Mouse (Mus musculus): ENCODE results near the gene Gm28539.
"Not testable (repeated sequence)": the region's sequence is repeated elsewhere in the genome, so short reads cannot be mapped to it uniquely, and the experiment has no call there.

Gene Gm28539

DNA sequence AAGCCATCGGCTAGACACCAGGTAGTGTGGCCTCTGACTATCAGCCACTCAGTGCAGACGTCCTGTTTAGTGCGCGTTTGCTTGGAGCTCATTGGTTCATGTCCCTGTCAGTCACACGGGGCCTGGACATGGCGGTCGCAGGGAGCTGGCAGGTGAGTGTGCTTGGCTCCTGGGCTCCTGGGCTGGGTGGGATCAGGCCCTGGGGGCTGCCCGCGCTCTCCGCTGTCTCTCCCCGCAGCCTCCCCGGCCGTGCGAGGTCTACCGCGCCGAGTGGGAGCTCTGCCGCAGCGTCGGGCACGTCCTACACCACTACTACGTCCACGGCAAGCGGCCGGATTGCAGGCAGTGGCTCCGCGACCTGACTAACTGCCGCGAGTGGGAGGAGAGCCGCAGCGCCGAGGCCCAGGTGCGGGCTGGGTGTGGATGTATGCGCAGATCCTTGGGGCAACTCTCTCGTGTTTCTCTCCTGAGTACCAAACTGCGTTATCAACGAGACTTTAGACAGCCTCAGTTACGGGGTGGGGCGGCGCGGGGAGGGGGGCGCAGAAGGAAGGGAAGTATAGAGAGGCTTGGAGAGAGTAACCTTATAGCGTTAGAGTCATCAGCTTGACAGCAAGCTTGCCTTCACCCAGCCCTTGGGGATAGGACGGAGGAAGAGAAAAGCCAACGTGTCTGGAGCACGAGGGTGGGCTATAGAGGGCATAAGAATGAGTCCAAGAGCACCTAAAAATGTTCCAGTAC is at the start of gene Gm28539, which contains the start of gene 2510002D24Rik:
Gene Gm28539 (plus strand): TSS at position 117 of the 741 bp plus-strand sequence.
Gene 2510002D24Rik (plus strand): TSS at position 111 of the 741 bp plus-strand sequence.
- DNase-seq = peak; percentile 97

DNA sequence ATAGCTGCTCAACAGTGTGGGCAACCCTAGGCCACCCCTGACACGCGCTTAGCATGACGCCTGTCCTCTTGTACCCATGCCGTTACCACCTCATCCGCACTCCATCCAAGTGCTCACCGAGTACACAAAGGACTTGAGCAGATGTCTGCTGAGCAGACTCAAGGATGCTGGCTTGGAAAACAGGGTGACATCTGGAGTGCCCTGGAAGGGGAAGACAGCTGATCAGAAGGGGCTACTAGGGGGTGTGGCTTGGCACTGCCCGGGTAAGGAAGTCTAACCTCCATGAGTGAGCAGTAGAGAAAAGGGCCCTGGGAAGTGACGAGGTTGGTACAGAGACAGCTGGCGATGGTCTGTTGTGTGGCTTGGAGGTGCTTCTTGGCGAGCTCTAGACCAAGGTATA is 49.7 kb upstream of the Gm28539 start:
- DNase-seq = no peak

DNA sequence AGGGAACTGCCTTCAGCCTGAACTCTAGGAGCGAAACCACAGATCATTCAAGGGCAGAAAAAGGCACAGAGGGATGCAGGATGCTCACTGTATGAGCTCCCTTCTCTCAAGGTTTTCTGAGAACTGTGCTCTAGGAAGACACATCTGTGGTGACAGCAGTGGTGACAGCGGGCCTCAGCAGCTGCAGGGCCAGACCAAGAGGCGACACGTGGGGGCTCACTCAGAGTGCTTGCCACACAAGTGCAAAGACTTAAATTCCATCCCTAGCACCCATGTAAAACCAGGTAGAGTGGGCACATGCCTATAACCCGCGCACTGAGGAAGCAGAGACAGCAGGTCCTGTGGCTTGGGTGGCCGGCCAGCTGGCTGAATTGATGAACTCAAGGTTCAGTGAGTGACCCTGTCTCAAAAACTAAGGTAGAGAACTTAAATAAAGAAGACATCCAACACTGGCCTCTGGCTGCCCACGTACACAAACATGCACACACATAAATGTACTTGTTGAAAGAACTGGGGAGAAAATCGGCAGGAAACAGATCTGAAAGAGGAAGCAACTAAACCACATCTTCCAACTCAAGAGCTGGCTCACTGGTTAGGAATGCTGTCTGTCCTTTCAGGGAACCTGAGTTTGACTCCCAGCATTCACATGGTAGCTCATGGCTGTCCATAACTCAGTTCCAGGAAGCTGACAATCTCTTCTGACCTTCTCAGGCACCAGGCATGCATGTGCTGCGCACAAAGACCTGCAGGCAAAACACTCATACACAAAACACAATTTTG is 47.6 kb upstream of the Gm28539 start:
- no peak for DNase-seq

DNA sequence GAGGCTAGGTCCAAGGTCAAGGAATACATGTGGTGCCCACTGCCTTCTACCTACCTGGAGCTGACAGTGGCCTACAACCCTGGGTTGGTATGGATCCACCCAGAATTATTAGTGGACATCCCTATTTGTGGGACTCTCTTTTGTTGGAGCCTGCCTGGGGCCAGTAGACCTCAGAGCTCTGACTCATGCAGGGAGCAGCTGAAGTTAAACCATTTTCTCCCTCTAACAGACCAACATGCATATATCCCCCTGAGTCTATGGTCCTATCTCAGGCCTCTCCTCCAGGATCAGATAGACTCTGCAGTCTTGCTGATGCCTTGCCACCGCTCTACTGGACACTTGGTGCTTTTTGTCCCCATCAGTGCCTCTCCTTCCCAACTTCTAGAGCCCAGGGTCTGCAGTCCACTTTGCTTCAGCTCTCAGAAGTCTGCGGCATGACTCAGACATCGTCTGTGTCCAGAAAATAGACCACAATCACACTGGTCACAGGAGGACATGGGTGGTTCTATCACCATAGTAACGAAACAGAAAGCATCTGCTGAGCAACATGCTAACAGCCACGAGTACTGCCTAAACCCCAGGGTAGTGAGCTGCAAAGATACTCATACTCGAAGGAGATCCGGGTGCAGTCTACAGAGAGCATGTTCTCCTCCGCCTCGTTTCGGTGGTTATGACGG is 41.0 kb upstream of the Gm28539 start:
- DNase-seq = no peak

DNA sequence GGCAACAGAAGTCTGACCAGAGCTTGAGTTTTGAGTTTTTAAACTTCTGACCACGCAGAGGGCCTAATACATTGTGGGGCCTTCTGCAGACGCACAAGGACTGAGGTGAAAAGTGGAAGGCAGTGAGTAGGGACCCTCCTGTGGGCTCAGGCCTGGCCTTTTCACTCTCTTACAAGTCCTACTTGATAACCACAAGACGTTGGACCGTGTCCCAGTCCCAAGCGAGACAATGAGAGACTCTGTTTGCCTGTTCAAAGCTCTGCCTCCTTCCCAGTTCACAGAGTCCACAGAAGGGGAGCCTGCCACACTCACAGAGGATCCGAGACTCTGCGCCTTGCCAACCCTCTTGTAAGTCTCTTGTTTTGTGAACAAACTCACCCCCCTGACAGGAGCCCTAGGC is 39.7 kb upstream of the Gm28539 start:
- no peak for DNase-seq

DNA sequence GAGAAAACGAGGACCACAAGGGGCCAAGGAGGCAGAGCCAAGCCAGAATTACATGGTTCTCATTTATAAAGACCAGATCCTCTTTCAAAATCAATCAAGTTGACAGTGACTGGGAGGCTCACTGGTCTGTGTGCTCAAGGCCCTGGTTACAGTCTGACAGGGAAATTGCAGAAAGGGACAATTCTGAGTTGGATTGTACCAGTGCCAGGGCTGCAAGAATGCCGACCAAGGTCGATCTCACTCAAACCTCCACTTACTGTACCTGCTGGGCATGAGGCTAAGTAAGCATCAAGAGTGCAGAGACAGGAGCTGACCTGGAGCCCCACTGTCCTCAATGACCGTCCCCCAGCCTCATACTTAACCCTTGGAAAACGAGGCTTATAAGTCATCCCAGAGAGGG is 38.2 kb upstream of the Gm28539 start:
- no peak for DNase-seq

DNA sequence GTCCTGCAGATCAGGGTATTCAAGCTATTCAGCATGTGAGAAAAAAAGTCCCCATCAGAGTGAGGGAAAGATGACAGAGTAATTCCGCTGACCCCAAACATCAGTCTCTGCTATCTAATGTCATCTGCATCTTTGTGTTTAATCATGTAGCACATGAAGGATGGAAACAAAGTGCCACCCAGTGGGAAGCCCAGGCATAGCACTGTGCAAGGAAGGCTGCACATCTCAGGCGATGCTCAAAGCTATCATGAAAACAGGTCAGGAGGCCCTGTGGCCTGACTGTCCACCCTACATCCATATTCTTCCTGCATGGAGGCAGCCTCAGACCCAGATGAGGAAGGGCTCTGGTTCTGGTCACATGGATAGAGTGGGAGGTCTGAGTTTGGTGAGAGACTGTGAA is 37.5 kb upstream of the Gm28539 start:
- DNase-seq = peak; percentile 65

DNA sequence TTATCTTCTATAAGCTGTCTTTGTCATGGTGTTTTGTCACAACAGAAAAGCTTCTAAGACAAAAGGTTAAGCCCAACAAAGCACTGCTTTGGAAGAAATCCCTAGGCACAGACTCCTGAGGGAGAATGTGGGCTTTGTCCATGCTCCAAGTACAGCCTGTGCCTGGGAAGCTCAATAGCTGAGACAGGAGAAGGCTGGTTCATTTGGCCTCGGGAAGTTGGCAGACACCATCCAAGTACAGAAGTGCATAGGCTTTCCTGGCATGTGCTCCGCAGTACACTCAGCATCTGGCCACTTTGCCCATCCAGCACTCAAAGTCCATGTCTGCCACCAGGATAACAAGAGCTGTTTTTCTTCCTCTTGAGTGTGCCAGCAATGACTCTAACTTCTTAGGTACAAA is 30.6 kb upstream of the Gm28539 start:
- DNase-seq = no peak

DNA sequence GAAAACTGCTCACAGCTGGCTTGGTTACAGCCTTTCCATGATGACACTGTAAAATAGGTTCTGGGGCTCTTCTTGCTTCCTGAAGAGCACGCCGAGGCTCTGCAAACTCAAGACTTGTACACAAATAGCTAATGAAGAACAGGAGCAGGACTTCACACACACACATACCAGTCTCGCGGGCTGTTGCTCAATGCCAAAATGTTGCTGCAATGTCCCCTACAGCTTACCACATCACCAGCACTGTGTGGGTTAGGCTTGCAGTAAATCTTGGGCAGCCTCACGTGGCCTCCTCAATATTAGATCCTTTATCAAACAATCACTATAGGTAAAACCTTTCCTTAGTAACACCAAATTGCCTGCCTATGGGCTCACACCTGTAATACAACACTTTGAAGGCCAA is 27.4 kb upstream of the Gm28539 start:
- DNase-seq = no peak

DNA sequence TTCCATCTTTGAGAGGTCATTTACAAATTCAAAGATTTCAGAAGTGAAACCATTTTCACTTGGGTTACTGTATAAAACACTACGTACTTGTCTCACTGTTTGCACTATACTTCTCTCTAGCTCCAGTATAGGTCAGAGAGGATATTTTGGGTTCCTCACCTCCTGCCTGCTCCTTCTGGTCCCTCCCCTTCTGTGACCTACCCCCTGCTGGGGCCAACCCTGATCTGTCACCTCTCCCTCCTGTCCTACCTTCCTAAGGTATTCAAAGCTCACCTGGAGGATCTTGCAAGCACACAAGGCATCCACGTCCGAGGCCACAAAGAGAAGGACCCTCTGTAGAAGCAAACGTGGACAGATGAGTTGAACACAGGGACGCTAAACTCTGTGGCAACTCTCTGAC is 25.4 kb upstream of the Gm28539 start:
- DNase-seq = no peak

DNA sequence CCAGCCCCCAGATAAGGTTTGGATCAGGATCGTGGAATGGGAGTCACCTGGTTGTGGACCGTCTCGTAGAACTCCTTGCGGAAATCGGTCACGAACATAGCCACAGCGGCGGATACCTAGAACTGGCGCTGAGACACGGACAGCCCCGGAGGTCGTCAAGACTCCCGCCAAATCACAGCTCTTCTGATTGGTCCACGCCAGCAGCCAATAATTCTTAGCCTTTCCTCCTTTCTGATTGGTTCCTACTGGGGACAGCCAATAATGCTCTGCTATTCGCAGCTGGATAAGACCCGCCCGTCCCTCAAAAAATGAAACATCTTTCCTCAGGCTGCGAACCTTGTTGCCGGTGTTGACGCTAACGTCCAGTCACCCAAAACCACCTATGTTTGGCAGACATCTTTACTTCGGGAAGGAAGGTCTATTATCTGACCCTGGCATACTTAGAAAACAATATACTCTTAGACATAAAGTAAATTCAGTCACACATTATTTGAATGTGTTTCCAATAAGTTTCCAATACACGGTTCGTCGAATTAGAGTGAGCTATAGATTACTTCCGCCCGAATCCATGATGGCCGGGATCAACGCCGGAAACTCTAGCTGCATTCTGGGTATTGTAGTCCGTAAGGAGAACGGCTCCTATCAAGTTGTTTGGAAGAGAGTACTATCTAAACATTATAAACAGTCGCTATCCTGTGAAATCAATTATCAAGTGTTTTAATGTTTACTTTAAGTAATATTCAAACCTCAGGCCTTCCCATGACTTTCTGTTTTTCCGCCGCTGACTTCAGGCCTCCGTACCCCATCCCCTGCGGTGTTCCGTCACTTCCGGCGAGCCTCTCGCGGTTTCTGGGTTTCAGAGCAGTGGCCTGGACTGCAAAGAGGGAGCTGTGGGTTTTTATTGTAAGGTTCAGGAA is 24.7 kb upstream of the Gm28539 start, which contains the start of the genes Ufd1 and Cdc45:
Gene Ufd1 (plus strand): TSS at position 312 of the 917 bp plus-strand sequence.
Gene Cdc45 (minus strand): TSS at position 520 of the 917 bp plus-strand sequence.
- peak; percentile 90 for DNase-seq

DNA sequence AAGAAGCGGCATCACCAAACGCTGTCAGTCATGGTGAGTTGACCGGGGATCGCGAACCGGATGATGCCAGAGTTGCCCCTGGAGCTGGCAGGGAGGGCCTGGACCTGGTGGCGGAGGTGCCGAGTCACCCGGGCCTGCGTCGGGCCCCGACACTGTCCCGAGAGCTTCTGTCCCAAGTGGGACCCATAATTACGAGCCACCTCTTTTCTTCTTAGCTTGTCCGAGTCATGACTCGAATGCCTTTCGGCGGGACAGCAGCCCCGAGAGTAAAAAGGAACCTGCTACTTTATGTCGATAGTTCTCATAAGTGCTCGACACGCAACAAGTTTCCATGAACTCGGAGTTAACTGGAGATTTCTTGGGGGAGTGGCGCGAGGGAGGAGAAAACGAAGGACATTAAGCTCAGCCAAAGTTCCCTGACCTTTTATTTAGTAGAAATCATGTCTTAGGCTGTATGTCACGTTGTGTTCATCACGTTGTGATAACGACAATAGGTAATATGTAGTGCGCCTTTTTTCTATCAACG is 23.9 kb upstream of the Gm28539 start:
- DNase-seq = no peak

DNA sequence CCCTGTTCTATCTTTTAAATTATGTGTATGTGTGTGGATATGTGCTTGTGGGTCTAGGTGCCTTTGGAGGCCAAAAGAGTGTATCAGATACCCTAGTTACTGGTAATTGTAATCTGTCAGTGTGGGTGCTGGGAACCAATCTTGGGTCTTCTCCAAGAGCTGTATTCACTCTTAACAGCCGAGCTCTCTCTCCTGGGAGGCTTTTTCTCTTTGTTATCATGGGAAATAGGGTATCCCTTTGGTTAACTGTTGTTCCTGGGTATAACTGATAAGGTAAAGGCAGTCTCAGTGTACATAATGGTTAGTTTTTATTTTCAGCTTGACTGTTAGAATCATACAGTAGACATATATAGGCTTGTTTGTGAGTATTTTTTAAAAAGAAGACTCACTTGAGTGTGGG is 14.0 kb upstream of the Gm28539 start:
- no peak for DNase-seq

DNA sequence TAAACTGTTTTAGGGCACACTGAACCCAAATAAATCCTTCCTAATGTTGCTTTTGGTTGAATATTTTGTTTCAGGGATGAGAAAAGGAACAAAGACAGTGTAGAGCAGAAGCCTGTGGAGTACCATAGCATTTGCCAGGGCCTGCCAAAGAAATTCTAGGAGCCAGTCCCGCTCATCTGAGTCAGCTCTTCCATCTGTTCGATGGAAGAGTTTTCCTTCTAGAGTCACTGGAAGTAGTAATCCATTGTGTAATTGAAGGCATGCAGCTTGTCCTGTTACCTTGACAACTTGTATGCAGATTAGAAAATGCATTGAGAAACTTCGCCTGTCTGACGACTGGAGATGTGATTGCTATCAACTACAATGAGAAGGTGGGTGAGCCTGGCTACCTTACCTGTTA is 13.5 kb upstream of the Gm28539 start:
- no peak for DNase-seq

DNA sequence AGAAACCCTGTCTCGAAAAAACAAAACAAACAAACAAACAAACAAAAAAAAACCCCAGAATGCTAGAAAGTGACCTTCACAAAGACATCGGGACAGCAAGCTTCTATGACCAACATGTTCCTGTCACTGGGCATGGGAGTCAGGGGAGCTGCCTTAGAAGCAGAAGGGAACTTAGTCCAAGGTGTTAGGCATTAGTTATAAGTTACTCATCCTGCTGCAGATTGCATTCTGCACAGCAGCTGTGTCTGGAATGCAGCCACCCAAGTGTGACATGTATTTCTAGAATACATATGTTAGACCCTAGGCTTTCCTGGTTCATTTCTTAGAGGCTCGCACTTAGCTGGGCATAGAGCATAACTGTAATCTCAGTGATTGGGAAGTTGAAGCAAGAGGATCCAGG is 7.8 kb upstream of the Gm28539 start:
- no peak for DNase-seq

DNA sequence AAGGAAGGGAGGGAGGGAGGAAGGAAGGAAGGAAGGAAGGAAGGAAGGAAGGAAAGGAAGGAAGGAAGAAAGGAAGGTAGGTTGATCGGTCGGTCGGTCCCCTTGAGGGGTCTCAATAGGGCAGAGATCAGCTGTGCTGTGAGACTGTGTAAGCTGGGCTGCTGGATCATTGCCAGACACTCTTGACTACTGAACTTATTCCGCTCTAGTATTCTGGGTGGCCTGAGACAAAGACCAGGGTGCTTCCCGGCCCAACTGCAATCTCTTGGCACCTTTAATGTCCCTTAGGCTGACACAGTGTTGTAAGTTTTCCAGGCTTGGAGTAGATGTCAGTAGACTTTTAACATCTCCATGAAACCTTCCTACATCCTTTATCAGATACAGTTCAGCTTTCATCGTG is 7.3 kb upstream of the Gm28539 start:
- no peak for DNase-seq

DNA sequence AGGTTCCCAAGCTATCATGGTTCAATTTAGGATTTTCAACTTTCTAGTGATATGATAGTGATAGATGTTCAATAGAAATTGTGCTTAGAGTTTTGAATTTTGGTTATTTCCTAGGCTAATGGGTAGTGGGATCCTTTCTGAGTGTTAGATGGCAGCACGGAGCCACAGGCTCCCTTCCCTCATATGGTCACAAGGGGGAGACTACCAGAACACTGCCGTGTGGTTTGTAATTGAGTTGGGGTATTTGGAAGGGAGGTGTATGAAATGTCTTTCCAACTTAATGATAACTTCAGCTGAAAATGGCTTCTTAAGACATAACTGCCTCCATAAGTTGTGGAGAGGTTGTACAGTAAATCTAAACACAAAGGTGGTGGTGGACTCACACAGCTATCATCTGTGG is 2.9 kb upstream of the Gm28539 start:
- DNase-seq = no peak

DNA sequence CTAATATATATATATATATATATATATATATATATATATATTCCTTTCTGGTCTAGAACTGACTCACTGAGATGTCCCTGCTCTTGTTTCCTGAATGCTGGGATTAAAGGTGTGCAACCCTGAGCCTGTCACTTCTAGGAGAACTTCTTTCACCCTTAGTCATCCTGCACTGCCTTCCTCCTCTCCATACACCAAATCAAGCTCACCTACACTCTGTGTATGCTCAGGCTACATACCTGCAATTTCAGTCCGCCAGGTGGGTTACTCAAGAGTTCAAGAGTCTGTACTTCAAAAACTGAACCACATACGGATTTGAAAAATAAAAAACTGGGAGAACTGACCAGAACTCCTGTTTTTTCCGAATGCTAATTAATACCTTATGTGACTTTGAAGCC is 314 bp upstream of the Gm28539 start:
- no peak for DNase-seq

DNA sequence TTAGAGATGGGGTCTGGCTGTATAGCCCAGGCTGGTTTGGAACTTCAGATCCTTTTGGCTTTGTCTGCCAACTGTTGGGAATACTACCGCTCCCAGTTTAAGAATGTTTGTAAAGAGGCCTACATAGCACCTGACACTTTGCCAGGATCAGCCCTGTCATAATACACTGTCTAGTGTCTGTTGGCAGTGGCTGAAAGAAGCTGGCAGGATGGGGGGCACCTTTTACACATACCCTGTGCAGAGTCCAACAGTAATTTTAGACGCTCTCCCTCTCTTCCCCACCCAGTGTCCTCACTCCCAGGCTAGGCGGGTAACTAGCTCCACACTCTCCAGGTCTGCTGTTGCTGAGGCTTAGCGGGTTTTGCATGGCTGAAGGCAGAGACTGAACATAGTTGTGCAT is 2.0 kb downstream of the Gm28539 start:
- DNase-seq = no peak

DNA sequence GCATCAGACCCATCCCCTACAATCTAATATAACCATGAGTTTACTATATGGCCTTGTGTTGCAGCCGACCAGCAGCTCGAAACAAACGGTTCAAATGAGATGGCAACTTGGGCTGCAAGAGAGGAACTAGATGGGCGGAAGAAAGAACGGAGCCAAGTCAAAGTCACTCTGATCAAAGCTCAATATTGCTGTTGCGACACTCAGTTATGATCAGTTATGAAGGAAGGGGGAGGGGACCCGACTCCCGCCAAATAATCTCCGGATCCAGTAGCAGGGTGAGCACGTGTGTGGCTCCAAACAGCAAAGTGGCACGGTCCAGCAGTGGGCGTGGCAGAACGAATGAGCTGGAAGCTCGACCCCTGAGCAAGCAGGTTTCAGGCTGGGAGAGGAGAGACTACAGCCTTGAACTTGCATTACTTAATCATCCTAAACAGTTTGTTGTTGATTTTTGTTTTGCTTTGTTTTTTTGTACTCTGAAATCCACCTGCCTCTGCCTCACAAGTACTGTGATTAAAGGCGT is 10.0 kb downstream of the Gm28539 start:
- no peak for DNase-seq

DNA sequence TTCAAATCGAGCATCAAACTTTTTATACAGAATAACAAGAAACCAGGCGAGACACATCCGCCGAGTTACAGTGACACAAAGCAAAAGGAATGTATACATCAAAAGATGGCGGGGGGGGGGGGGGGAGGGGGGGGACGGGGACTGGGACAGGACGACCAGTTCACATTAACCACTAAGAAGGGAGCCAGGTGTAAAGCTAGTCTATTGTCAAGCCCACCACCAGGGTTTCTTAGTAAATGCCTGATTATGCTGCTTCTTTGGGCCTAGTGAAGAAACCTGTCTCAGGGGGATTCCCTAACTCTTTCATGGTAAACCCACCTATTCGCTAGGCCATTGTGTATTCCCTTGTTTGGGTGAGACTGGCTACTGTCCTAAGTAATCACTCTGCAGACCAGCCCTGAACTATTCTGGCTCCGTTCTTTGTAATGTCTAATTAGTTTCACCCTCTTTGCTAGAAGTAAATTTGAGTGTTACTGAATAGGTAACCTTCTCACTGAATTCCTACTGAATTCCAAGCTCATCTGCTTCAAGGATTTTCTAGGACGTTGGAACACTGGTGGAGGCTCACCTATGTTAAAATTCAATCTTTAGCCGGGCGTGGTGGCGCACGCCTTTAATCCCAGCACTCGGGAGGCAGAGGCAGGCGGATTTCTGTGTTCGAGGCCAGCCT is 13.3 kb downstream of the Gm28539 start:
- not testable (repeated sequence) for DNase-seq

Measured in lung, postnatal 14 days (tissue).